Mouse (Mus musculus) hematopoietic stem cell, adult 5-6 weeks (primary cell): ENCODE measurements at regions not wholly inside any gene's neighbourhood (a gene's known extent, or its start where the extent isn't known, plus 50 kb on each side); places are given as distances from the start of the nearest gene placed in this dataset.

Source experiments
- ATAC-seq, 2 experiments: fragments of 125-278 bp in 1 of 2; replicated peaks in 1 of 2; 2 replicates each; pipeline ENCODE4 v1.8.0; 2016 to 2017; ENCODE audit warnings: inconsistent platforms in 2 of 2, mild to moderate bottlenecking in 2 of 2, moderate number of reproducible peaks in 2 of 2, low read depth in 1 of 2, moderate TSS enrichment in 1 of 2; ENCODE audit not compliant: low FRiP score in 2 of 2, poor library complexity in 2 of 2, severe bottlenecking in 2 of 2, insufficient read depth in 1 of 2, low TSS enrichment in 1 of 2

GRCm38 (mm10) chr13:91274131-91274530 is 50.4 kb upstream of the Atg10 start:
- ATAC-seq = no peak

- ATAC-seq = no peak
Observed at GRCm38 (mm10) chr13:91274615-91275014, 50.8 kb upstream of the Atg10 start.

- ATAC-seq = no peak
Observed at GRCm38 (mm10) chr13:91279487-91279886, 55.7 kb upstream of the Atg10 start.

DNA sequence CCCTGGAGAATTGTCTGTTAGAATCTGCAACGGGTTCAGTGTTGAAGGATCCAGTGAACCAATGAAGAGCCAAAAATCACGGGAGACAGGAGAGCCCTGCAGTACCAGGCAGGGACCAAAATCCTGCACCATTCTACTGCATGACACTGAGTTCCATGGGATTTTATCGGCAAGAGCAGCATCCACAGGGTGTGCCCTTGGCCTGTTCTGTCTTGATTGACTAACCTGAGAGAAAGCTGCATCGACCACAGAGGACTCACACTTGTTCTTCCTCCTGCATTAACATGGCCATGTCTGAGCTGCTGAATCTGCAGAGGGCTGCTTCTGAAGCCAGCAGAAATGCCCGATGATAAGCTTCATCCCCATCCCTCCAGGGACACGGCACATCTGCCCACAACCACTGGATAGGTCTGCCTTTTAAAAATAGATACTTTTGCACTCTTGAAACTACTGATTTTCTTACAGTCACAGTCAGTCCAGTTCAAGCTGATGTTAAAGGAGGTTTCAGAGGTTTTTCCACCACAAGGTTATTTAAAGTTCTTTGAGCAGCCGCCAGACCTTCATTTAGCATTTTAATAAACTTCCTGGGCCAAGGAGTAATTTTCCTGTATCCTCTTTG is 71.9 kb upstream of the Atg10 start:
- no peak for ATAC-seq

DNA sequence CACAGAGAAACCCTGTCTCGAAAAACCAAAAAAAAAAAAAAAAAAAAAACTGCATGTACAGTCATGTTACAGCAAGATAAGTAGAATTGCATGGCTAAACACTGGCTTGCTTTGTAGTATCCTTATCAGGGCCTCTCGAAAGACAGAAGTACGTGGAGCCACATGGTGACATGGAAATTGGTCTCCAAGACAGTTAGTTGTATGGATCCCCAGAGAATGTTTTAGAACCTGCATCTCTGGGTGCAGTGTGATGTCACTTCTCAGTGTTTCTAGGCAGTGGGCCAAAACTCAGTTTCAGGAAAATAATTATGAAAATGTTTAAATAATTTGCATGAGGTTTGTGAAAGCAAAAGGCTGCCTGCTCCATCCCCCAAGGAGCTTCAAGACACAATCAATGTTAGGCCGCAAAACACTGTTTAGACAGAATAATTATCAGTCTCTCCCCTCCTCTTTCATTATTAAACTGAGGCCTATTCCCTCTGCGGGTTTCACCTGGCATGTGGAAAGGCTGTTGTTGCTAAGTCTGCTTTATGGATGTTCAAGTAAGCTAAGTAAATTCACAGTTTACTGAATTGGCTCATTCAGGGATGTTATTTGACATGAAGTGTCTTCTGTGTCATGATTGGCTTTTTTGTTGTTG is 72.9 kb upstream of the Atg10 start:
- ATAC-seq = no peak; a peak in 1 of 4 replicates

GRCm38 (mm10) chr13:91301849-91302248 is 78.1 kb upstream of the Atg10 start:
- no peak for ATAC-seq

DNA sequence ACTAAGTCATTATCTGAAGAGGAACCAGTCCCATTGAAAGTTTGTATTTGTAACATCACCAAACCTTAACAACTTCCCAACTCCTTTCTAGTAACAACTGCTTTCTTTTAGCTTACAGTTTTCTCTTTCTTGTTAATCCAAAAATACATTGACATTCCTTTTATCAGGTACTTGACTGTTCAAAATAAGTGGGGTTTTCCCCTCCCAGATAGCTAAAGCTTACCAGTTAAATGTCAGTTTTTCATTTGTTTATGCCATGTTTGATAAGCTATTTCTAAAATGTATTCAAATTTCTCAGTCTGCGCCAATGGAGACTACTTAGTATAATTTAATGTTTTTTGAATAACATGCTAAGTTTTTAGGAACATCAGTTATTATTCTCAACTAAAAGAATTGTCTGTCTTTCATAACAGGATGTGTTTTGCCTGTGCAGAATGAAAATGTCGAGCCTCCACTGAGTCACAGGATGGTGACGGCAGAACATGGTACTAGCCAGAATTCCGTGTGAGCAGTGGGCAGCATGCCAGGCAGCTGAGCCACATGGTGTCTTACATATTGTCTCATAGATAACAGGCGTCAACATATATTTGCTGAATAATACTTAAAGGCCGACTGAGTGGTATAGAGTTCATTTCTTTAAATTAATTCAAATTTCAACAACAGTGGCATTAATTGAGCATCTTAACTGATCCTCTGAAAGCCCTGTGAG is 82.1 kb upstream of the Atg10 start:
- ATAC-seq = no peak

GRCm38 (mm10) chr13:91306545-91306944 is 82.8 kb upstream of the Atg10 start:
- ATAC-seq = no peak

- ATAC-seq = no peak
Observed at GRCm38 (mm10) chr13:91312905-91313571, 89.3 kb upstream of the Atg10 start.

- ATAC-seq = no peak
Observed at GRCm38 (mm10) chr13:91322331-91322730, 98.6 kb upstream of the Atg10 start.

DNA sequence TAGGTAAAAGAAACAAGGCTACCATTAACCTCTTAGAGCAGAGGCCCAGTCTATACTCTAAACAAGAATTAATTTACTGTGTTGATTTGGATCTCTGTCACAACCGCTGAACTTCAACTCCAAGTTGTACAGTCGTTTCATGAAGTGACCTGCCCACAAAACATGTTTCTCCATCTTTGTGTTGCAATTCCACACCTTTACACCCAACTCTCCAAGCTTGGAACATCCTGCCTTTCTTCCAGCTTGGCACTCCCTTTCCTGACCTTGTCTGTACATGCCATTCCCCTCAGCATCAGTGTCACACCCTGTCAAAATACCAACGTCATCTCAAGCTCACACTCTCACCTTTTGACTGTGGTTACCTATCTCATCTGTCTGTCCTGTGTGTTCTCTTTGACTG is 103.1 kb upstream of the Atg10 start:
- no peak for ATAC-seq

- ATAC-seq = no peak
Observed at GRCm38 (mm10) chr13:91334283-91334682, 110.5 kb upstream of the Atg10 start.

DNA sequence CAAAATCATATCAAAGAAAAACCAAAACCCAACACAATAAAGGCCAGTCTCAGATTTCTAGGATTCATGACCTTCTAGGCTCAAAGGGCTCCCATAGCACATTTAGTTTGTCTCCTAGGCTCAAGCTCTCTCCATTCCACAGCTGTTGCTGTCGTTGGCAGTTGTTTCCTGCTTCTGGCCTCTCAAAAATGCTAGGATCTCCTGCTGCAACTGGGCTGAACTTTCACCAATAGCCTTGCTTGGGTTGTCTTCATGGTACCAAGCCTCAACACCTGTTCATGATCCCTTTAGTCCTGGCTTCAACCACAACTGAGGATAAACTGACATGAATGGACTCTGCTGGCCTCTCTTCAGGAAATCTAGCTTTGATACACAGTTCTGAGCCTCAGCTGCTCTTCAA is 115.9 kb upstream of the Ssbp2 start:
- ATAC-seq = no peak

DNA sequence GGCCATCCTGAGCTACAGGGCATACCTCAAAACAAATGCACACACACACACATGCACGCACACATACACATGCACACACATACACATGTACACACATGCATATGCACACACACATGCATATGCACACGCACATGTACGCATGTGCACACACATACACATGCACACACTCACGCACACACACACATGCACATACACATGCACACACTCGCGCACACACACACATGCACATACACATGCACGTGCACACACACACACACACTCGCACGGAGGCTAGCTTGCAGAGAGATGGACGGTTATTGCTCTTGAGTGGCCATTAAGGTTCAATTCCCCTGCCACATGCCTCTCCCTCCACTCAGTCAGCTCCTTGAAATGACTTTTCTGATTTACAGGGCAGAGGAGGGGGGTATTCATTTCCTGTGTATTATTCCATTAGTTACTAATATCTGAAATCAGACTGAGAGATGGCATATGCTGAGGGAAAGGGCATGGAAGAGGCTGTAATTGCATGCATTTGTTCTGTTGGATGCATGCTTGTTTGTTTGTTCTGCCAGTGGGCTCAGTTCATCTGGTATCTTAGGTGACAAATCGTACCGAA is 111.5 kb upstream of the Ssbp2 start:
- ATAC-seq = no peak

DNA sequence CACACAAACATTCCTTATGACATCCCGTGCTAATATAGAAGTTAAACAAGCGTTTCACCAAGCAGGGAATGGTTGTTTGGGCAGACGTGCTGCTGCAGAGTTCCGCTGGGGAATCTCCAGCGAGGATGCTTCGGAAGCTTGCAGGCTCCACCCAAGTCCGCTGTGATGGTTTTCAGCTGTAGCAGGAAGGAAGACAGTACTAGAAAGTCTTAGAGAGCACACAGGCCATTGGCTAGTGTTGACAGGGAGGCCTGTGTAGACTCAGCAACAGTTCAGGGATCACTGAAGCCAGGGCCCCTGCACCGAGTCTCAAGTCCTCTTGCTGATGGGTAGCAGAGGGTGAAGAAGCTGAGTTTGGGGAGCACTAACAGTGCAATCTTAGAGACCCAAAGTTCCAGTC is 107.8 kb upstream of the Ssbp2 start:
- ATAC-seq = no peak

DNA sequence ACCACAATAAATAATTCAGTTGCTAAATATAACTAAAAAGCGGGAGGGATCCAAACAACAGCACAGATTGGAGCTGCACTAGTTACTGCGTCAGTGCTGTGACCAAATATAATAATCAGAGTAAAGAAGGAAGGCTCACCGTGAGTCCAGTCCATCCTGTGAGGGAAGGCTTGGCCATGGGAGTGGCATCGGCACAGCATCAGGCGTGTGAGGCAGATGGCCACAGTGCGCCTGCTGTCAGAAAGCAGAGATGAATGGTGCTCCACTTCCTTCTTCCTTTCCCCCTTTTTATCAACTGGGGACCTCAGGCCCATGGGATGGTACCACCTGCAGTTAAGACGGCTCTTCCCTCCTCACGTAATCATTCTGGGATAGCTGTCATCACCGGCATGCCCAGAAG is 103.6 kb upstream of the Ssbp2 start:
- ATAC-seq = no peak

DNA sequence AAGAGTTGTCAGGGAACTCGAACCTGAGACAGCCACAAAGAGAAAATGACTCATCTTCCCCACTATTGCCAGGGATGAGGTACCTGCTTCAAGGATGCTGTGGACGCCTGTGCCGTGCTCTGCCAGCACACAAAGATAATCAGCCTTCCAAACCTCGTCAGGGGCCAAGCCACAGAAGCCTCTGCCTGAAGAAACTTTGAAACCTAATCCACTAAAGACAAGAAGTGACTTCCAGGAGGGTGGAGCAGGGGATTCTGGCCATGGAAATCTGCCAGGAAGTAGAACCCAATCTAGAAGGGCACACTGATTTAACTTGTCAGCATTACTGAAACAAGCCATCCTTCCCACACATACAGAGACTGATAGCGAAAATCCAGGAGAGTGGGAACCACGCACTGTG is 100.0 kb upstream of the Ssbp2 start:
- ATAC-seq = no peak
